Mouse (Mus musculus): ENCODE measurements around the gene Gm44805. TPM values are rescaled to one million over a fixed set of nuclear protein-coding genes. Genes with fewer than 3 reads are reported as not detected.

The Gm44805 gene
- polyA plus RNA-seq, 1 experiment: not detected

- DNase-seq (ENCODE audit: low read depth): no peak
Measured at GRCm38 (mm10) chr7:19677872-19678271, 3.4 kb downstream of the Gm44805 start, which contains the start of gene Apoc2. Gene Apoc2 (minus strand): TSS chr7:19677941.

GRCm38 (mm10) chr7:19676662-19677061 is 4.6 kb downstream of the Gm44805 start:
- no peak for DNase-seq (ENCODE audit: low read depth)

- no peak for DNase-seq (ENCODE audit: low read depth)
Measured at GRCm38 (mm10) chr7:19675824-19676223, 5.4 kb downstream of the Gm44805 start.

- no peak for DNase-seq (ENCODE audit: low read depth)
Measured at GRCm38 (mm10) chr7:19673083-19673699, 8.0 kb downstream of the Gm44805 start.

GRCm38 (mm10) chr7:19671511-19671910 is 9.7 kb downstream of the Gm44805 start:
- DNase-seq (ENCODE audit: low read depth): no peak

GRCm38 (mm10) chr7:19668947-19669721 is 12.1 kb downstream of the Gm44805 start:
- no peak for DNase-seq (ENCODE audit: low read depth)

- no peak for DNase-seq (ENCODE audit: low read depth)
Measured at GRCm38 (mm10) chr7:19667434-19667833, 13.8 kb downstream of the Gm44805 start.

GRCm38 (mm10) chr7:19666750-19667149 is 14.5 kb downstream of the Gm44805 start:
- DNase-seq (ENCODE audit: low read depth): no peak

- peak; percentile 81 for DNase-seq (ENCODE audit: low read depth)
Measured at GRCm38 (mm10) chr7:19664955-19665841, 16.0 kb downstream of the Gm44805 start, which contains the start of gene Clptm1. Gene Clptm1 (minus strand): TSS chr7:19665033.

GRCm38 (mm10) chr7:19664455-19664954 is 16.7 kb downstream of the Gm44805 start:
- no peak for DNase-seq (ENCODE audit: low read depth)

- DNase-seq (ENCODE audit: low read depth): no peak
Measured at GRCm38 (mm10) chr7:19663940-19664339, 17.3 kb downstream of the Gm44805 start.

- no peak for DNase-seq (ENCODE audit: low read depth)
Measured at GRCm38 (mm10) chr7:19652614-19653013, 28.6 kb downstream of the Gm44805 start.

- no peak for DNase-seq (ENCODE audit: low read depth)
Measured at GRCm38 (mm10) chr7:19651063-19651786, 30.0 kb downstream of the Gm44805 start.

- no peak for DNase-seq (ENCODE audit: low read depth)
Measured at GRCm38 (mm10) chr7:19641223-19641622, 40.0 kb downstream of the Gm44805 start.

GRCm38 (mm10) chr7:19635074-19635827 is 46.0 kb downstream of the Gm44805 start:
- no peak for DNase-seq (ENCODE audit: low read depth)

GRCm38 (mm10) chr7:19634591-19634990 is 46.6 kb downstream of the Gm44805 start:
- DNase-seq (ENCODE audit: low read depth): no peak

GRCm38 (mm10) chr7:19633855-19634254 is 47.4 kb downstream of the Gm44805 start:
- no peak for DNase-seq (ENCODE audit: low read depth)

GRCm38 (mm10) chr7:19633197-19633596 is 48.0 kb downstream of the Gm44805 start:
- DNase-seq (ENCODE audit: low read depth): no peak

- DNase-seq (ENCODE audit: low read depth): no peak
Measured at GRCm38 (mm10) chr7:19632720-19633119, 48.5 kb downstream of the Gm44805 start.

- no peak for DNase-seq (ENCODE audit: low read depth)
Measured at GRCm38 (mm10) chr7:19632275-19632674, 48.9 kb downstream of the Gm44805 start.

- DNase-seq (ENCODE audit: low read depth): no peak
Measured at GRCm38 (mm10) chr7:19629361-19629734, 51.9 kb downstream of the Gm44805 start, which contains the start of gene Relb. Gene Relb (minus strand): TSS chr7:19629438.

Data from gonadal fat pad, adult 2 months (tissue).